Mouse (Mus musculus): Measurements from ENCODE around the gene Mob3c.

Gene Mob3c

GRCm38 (mm10) chr4:115878828-115879227 lies 50.9 kb downstream of the Mob3c start:
- no peak for DNase-seq (ENCODE audit: low spot score in 2 of 2)

- no peak for DNase-seq (ENCODE audit: low spot score in 2 of 2)
Observed at GRCm38 (mm10) chr4:115881183-115881582, 53.3 kb downstream of the Mob3c start.

DNA sequence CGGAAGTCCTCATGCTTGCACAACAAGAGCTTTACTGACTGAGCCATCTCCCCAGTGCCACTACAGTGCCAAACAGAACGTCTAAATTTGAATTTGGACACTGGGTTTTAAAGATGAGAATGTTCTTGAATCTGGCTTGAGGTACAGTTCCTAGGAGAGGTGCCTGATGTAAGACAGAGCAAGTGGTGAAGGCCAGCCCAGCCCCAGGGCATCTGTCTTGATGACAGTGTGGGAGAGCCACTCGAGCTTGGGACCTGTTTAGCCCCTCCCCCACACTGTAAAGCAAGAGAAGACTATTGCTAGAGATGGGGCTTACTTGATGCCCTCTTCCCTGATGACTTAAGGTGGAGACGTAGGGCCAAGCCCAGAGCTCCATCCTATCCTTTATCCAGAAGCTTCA lies 54.3 kb downstream of the Mob3c start:
- DNase-seq (ENCODE audit: low spot score in 2 of 2): no peak

- no peak for DNase-seq (ENCODE audit: low spot score in 2 of 2)
Observed at GRCm38 (mm10) chr4:115884022-115884421, 56.1 kb downstream of the Mob3c start, which contains the start of gene Kncn. TSS of gene Kncn (plus strand) at chr4:115884400.
